Mouse (Mus musculus): ENCODE results near the gene Gpam.

GRCm38 (mm10) chr19:55148109-55148508 lies 21.1 kb upstream of the Gpam start:
- TF ChIP-seq CTCF (conservative IDR thresholded peaks at IDR 0.05; ENCODE audit: low read length) (no peak), NANOG (IDR thresholded peaks at IDR 0.05; ENCODE audit: borderline replicate concordance, low read length) (no peak)

Measured in E14TG2a.4 (cell line).